In genomic region chr12:25216792-25217516, GRCm38 (mm10) we compare ENCODE assay signal across 8 mouse cellular contexts.
DNase-seq lines count a peak whose midpoint lies in the region; ATAC-seq lines count a peak whose summit lies in the region.

No protein-coding gene starts in this region.

- DNase-seq in CD4-positive helper T cell, adult 2 months (ENCODE audit: low read depth, low spot score), result peak; percentile 67
- no peak for DNase-seq in embryonic facial prominence, embryonic 11.5 days (ENCODE audit: low spot score)
- DNase-seq in kidney, postnatal 10 days, result peak; percentile 82
- DNase-seq in gastrocnemius, postnatal 14 days, result no peak
- DNase-seq in right cerebral cortex, postnatal 25 days, result no peak
- no peak for DNase-seq in testis, postnatal 10 days (ENCODE audit: low spot score)
- no peak for DNase-seq in heart, postnatal 36 days

- H3K4me3 ChIP-seq in embryonic facial prominence, embryonic 11.5 days (ENCODE audit: low read depth, low read length), result no peak overlapping the region
- H3K4me3 ChIP-seq in megakaryocyte, embryonic 14.5 days (replicated peaks), result peak overlapping the region; percentile 33

- H3K9me3 ChIP-seq in embryonic facial prominence, embryonic 11.5 days (replicated peaks; ENCODE audit: control insufficient read depth, low read length), result no peaks in the 10 kb centered on the region
- H3K9me3 ChIP-seq in megakaryocyte, embryonic 14.5 days, result peaks cover 4% of the 10 kb centered on the region; the same call in 1 of the 2 replicates

- peak; percentile 58; the same call in 1 of the 2 replicates for ATAC-seq in embryonic facial prominence, embryonic 11.5 days (replicated peaks; ENCODE audit: insufficient number of reproducible peaks, low FRiP score, low TSS enrichment, low read depth)

- H3K27me3 ChIP-seq in embryonic facial prominence, embryonic 11.5 days (ENCODE audit: control insufficient read depth, insufficient read depth, low read length), result no peaks in the 10 kb centered on the region
- peaks cover 10% of the 10 kb centered on the region for H3K27me3 ChIP-seq in megakaryocyte, embryonic 14.5 days (replicated peaks)

- no peak overlapping the region for H3K4me2 ChIP-seq in embryonic facial prominence, embryonic 11.5 days (ENCODE audit: low read depth, low read length)

- no peak overlapping the region for H3K9ac ChIP-seq in embryonic facial prominence, embryonic 11.5 days (replicated peaks; ENCODE audit: low read length)

- intact Hi-C loops in gastrocnemius, postnatal 14 days (cut with DNase I; ENCODE audit: low total_unique reads), result no loop called here
- intact Hi-C loops in heart, postnatal 36 days (cut with DNase I), result no loop called here

- no peak overlapping the region for H3K27ac ChIP-seq in embryonic facial prominence, embryonic 11.5 days (replicated peaks; ENCODE audit: low read depth, low read length)

- H3K4me1 ChIP-seq in embryonic facial prominence, embryonic 11.5 days (ENCODE audit: control insufficient read depth, insufficient read depth, low read length), result peaks cover 3% of the 10 kb centered on the region
- H3K4me1 ChIP-seq in megakaryocyte, embryonic 14.5 days, result peaks cover 88% of the 10 kb centered on the region

- no peaks in the 10 kb centered on the region for H3K36me3 ChIP-seq in embryonic facial prominence, embryonic 11.5 days (replicated peaks; ENCODE audit: control insufficient read depth, insufficient read depth, low read depth, low read length)
- peaks cover 5% of the 10 kb centered on the region for H3K36me3 ChIP-seq in megakaryocyte, embryonic 14.5 days (replicated peaks; ENCODE audit: low read length)

- 36% methylated on average over 5 of the region's 5 CpGs for WGBS in embryonic facial prominence, embryonic 11.5 days

Comparison
In these comparisons a context has a peak if more than half of its experiments do, and no peak if none do; other contexts are left out.
1. DNase-seq: peak in CD4-positive helper T cell, adult 2 months (single experiment) and kidney, postnatal 10 days (single experiment); none in embryonic facial prominence, embryonic 11.5 days (single experiment), gastrocnemius, postnatal 14 days (single experiment), right cerebral cortex, postnatal 25 days (single experiment), testis, postnatal 10 days (single experiment) and heart, postnatal 36 days (0 of 2).